Mouse (Mus musculus) limb, embryonic 10.5 days (tissue): ENCODE data around the gene Smpd1. TPM values are rescaled to one million over a fixed set of nuclear protein-coding genes. Genes with fewer than 3 reads are reported as not detected.

Experiments used
- DNase-seq: peaks from one replicate; pipeline ENCODE4 v3.0.0-alpha.2; 2017; ENCODE audit warnings: low spot score
- H3K27ac ChIP-seq: fragments of 300-500 bp; sonication (generic); 2 replicates; pipeline ENCODE4 v1.5.1; 2016; ENCODE audit warnings: mild to moderate bottlenecking
- H3K27me3 ChIP-seq: fragments of 300-500 bp; sonication (generic); 2 replicates; pipeline ENCODE4 v1.6.1; 2016; ENCODE audit warnings: low read depth, mild to moderate bottlenecking; ENCODE audit not compliant: poor library complexity, severe bottlenecking
- H3K36me3 ChIP-seq: fragments of 300-500 bp; sonication (generic); 2 replicates; pipeline ENCODE4 v1.6.1; 2016; ENCODE audit warnings: mild to moderate bottlenecking, moderate library complexity
- H3K4me1 ChIP-seq: fragments of 300-500 bp; sonication (generic); 2 replicates; pipeline ENCODE4 v1.6.1; 2016
- H3K4me3 ChIP-seq: fragments of 300-500 bp; sonication (generic); 2 replicates; pipeline ENCODE4 v1.5.1; 2016; ENCODE audit warnings: mild to moderate bottlenecking, moderate library complexity
- H3K9me3 ChIP-seq: fragments of 300-500 bp; sonication (generic); replicated peaks from 2 replicates; pipeline ENCODE4 v1.6.1; 2016; ENCODE audit warnings: mild to moderate bottlenecking
- WGBS: fragments of 180-500 bp; shearing (Covaris S2); methylation state at CpG from one replicate; pipeline ENCODE4 v1.1.7; 2016; 5-methylcytosine and 5-hydroxymethylcytosine counted together
- polyA plus RNA-seq: library from polyadenylated mRNA; unstranded; fragments of >200 nt; fragmentation: Nextera tagmentation; extraction: Ambion mirVana; gene quantifications from 2 replicates; pipeline ENCODE4 v1.2.1, GENCODE M21; 2016

Gene Smpd1
- polyA plus RNA-seq, 1 experiment from 2014 or later, result 31.9 TPM

- Histone ChIP-seq H3K36me3 (peaks cover 66% of the 10 kb centered on the region), H3K4me1 (peaks cover 25% of the 10 kb centered on the region), H3K27ac (peak overlapping the region; percentile 53; the same call in 1 of the 2 replicates), H3K4me3 (no peak overlapping the region), H3K27me3 (no peaks in the 10 kb centered on the region), H3K9me3 (no peaks in the 10 kb centered on the region)
- WGBS, result 2% methylated on average over 6 of the region's 6 CpGs
- peak; percentile 49 for DNase-seq
These were observed 14.9 kb downstream of the Smpd1 start for GRCm38 (mm10) chr7:105568988-105569471.

GRCm38 (mm10) chr7:105569512-105570496 lies 15.6 kb downstream of the Smpd1 start:
- peaks cover 25% of the 10 kb centered on the region for H3K4me1 ChIP-seq
- 44% methylated on average over 12 of the region's 12 CpGs for WGBS
- DNase-seq, result no peak
- no peaks in the 10 kb centered on the region for H3K27me3 ChIP-seq
- no peaks in the 10 kb centered on the region for H3K9me3 ChIP-seq
- peak overlapping the region; percentile 53; the same call in 1 of the 2 replicates for H3K27ac ChIP-seq
- H3K4me3 ChIP-seq, result no peak overlapping the region
- peaks cover 60% of the 10 kb centered on the region for H3K36me3 ChIP-seq

GRCm38 (mm10) chr7:105570756-105571155 lies 16.6 kb downstream of the Smpd1 start:
- H3K9me3 ChIP-seq, result no peaks in the 10 kb centered on the region
- H3K4me1 ChIP-seq, result peaks cover 25% of the 10 kb centered on the region
- H3K4me3 ChIP-seq, result no peak overlapping the region
- no peak for DNase-seq
- H3K27me3 ChIP-seq, result no peaks in the 10 kb centered on the region
- 84% methylated on average over 4 of the region's 4 CpGs for WGBS
- no peak overlapping the region for H3K27ac ChIP-seq
- H3K36me3 ChIP-seq, result peaks cover 51% of the 10 kb centered on the region

- Histone ChIP-seq H3K36me3 (peaks cover 29% of the 10 kb centered on the region), H3K9me3 (no peaks in the 10 kb centered on the region), H3K4me1 (peaks cover 25% of the 10 kb centered on the region), H3K27me3 (no peaks in the 10 kb centered on the region), H3K4me3 (no peak overlapping the region), H3K27ac (no peak overlapping the region)
- WGBS, result 89% methylated on average over 8 of the region's 8 CpGs
- no peak for DNase-seq
These were observed 18.8 kb downstream of the Smpd1 start for GRCm38 (mm10) chr7:105572949-105573348.

GRCm38 (mm10) chr7:105574537-105574936 lies 20.4 kb downstream of the Smpd1 start:
- Histone ChIP-seq H3K4me3 (no peak overlapping the region), H3K4me1 (peaks cover 14% of the 10 kb centered on the region), H3K27ac (no peak overlapping the region), H3K9me3 (no peaks in the 10 kb centered on the region), H3K36me3 (peaks cover 23% of the 10 kb centered on the region), H3K27me3 (no peaks in the 10 kb centered on the region)
- DNase-seq, result no peak
- 92% methylated on average over 4 of the region's 4 CpGs for WGBS

- H3K9me3 ChIP-seq, result no peaks in the 10 kb centered on the region
- H3K4me1 ChIP-seq, result peaks cover 11% of the 10 kb centered on the region
- peaks cover 19% of the 10 kb centered on the region for H3K36me3 ChIP-seq
- H3K27me3 ChIP-seq, result no peaks in the 10 kb centered on the region
- no peak for DNase-seq
- H3K27ac ChIP-seq, result no peak overlapping the region
- no peak overlapping the region for H3K4me3 ChIP-seq
- 63% methylated on average over 3 of the region's 3 CpGs for WGBS
These were observed 22.1 kb downstream of the Smpd1 start for GRCm38 (mm10) chr7:105576166-105576748.

GRCm38 (mm10) chr7:105577377-105577871 lies 23.3 kb downstream of the Smpd1 start:
- H3K4me1 ChIP-seq, result peaks cover 18% of the 10 kb centered on the region
- 0 out of 2 replicates have a peak, but pooled peaks cover 3% of the 10 kb centered on the region for H3K27me3 ChIP-seq
- H3K9me3 ChIP-seq, result no peaks in the 10 kb centered on the region
- no peak overlapping the region for H3K27ac ChIP-seq
- H3K36me3 ChIP-seq, result peaks cover 18% of the 10 kb centered on the region
- H3K4me3 ChIP-seq, result no peak overlapping the region
- DNase-seq, result no peak
- WGBS, result 92% methylated on average over 6 of the region's 6 CpGs

GRCm38 (mm10) chr7:105578481-105578880 lies 24.3 kb downstream of the Smpd1 start:
- H3K36me3 ChIP-seq, result peaks cover 7% of the 10 kb centered on the region
- no peak overlapping the region for H3K27ac ChIP-seq
- H3K9me3 ChIP-seq, result no peaks in the 10 kb centered on the region
- 0 out of 2 replicates have a peak, but pooled peaks cover 3% of the 10 kb centered on the region for H3K27me3 ChIP-seq
- no peak overlapping the region for H3K4me3 ChIP-seq
- H3K4me1 ChIP-seq, result peaks cover 18% of the 10 kb centered on the region
- WGBS, result 86% methylated on average over 2 of the region's 2 CpGs
- no peak for DNase-seq

- no peak for DNase-seq
- Histone ChIP-seq H3K4me3 (peak overlapping the region; percentile 76), H3K36me3 (no peaks in the 10 kb centered on the region), H3K9me3 (no peaks in the 10 kb centered on the region), H3K4me1 (peaks cover 18% of the 10 kb centered on the region), H3K27ac (peak overlapping the region; percentile 93), H3K27me3 (0 out of 2 replicates have a peak, but pooled peaks cover 3% of the 10 kb centered on the region)
- 2% methylated on average over 20 of the region's 22 CpGs for WGBS
These were observed 26.5 kb downstream of the Smpd1 start for GRCm38 (mm10) chr7:105580627-105581089.

- H3K27me3 ChIP-seq, result 0 out of 2 replicates have a peak, but pooled peaks cover 3% of the 10 kb centered on the region
- H3K4me1 ChIP-seq, result peaks cover 18% of the 10 kb centered on the region
- peak within 1 kb of the TSS; percentile 93 for H3K27ac ChIP-seq
- H3K9me3 ChIP-seq, result no peaks in the 10 kb centered on the region
- H3K36me3 ChIP-seq, result no peaks in the 10 kb centered on the region
- H3K4me3 ChIP-seq, result peak within 1 kb of the TSS; percentile 76
- DNase-seq, result peak; percentile 86
- WGBS, result under 1% methylated on average over 47 of the region's 54 CpGs
These were observed 27.0 kb downstream of the Smpd1 start, which contains the start of gene Apbb1 for GRCm38 (mm10) chr7:105581094-105581703. Gene Apbb1, minus strand, starts transcription at chr7:105581653.

- WGBS, result 80% methylated on average over 2 of the region's 2 CpGs
These were observed 27.8 kb downstream of the Smpd1 start for GRCm38 (mm10) chr7:105581959-105582358.

GRCm38 (mm10) chr7:105588325-105588912 lies 34.3 kb downstream of the Smpd1 start:
- Histone ChIP-seq H3K36me3 (no peaks in the 10 kb centered on the region), H3K27ac (no peak overlapping the region), H3K9me3 (no peaks in the 10 kb centered on the region), H3K4me1 (no peaks in the 10 kb centered on the region), H3K4me3 (no peak overlapping the region), H3K27me3 (no peaks in the 10 kb centered on the region)
- DNase-seq, result no peak
- 83% methylated on average over 9 of the region's 9 CpGs for WGBS

More at GRCm38 (mm10) chr7:105581959-105582358, 27.8 kb downstream of the Smpd1 start:
- 0 out of 2 replicates have a peak, but pooled peaks cover 3% of the 10 kb centered on the region for H3K27me3 ChIP-seq
- H3K4me3 ChIP-seq, result peak overlapping the region; percentile 76; the same call in 1 of the 2 replicates
- no peak for DNase-seq
- H3K4me1 ChIP-seq, result peaks cover 18% of the 10 kb centered on the region
- no peak overlapping the region for H3K27ac ChIP-seq
- no peaks in the 10 kb centered on the region for H3K9me3 ChIP-seq
- H3K36me3 ChIP-seq, result no peaks in the 10 kb centered on the region
